Mouse (Mus musculus) right cerebral cortex, postnatal 4 days (tissue): ENCODE data around the gene Phc2.

Experiments
- DNase-seq: peaks from one replicate; pipeline ENCODE4 v3.0.0-alpha.2; 2022

The Phc2 gene

GRCm38 (mm10) chr4:128747614-128748270 lies 93.2 kb downstream of the Phc2 start:
- DNase-seq: no peak

- DNase-seq: no peak
Measured at GRCm38 (mm10) chr4:128748309-128748708, 93.8 kb downstream of the Phc2 start.

GRCm38 (mm10) chr4:128751006-128751405 lies 96.5 kb downstream of the Phc2 start:
- no peak for DNase-seq

- DNase-seq: no peak
Measured at GRCm38 (mm10) chr4:128752031-128752757, 97.7 kb downstream of the Phc2 start.

- DNase-seq: no peak
Measured at GRCm38 (mm10) chr4:128753571-128753970, 99.1 kb downstream of the Phc2 start.

- DNase-seq: no peak
Measured at GRCm38 (mm10) chr4:128755064-128755463, 100.6 kb downstream of the Phc2 start, which contains the start of gene A3galt2. Gene A3galt2 (plus strand): TSS chr4:128755364.

GRCm38 (mm10) chr4:128755900-128756299 lies 101.4 kb downstream of the Phc2 start:
- no peak for DNase-seq

GRCm38 (mm10) chr4:128759214-128759613 lies 104.7 kb downstream of the Phc2 start:
- no peak for DNase-seq

GRCm38 (mm10) chr4:128760029-128760428 lies 105.5 kb downstream of the Phc2 start:
- DNase-seq: no peak

- no peak for DNase-seq
Measured at GRCm38 (mm10) chr4:128766929-128767328, 112.4 kb downstream of the Phc2 start.

GRCm38 (mm10) chr4:128768120-128768519 lies 113.6 kb downstream of the Phc2 start:
- DNase-seq: no peak

GRCm38 (mm10) chr4:128769569-128770355 lies 115.3 kb downstream of the Phc2 start:
- DNase-seq: no peak

- no peak for DNase-seq
Measured at GRCm38 (mm10) chr4:128770698-128771097, 116.2 kb downstream of the Phc2 start.

- no peak for DNase-seq
Measured at GRCm38 (mm10) chr4:128773820-128774219, 119.3 kb downstream of the Phc2 start.

- DNase-seq: peak; percentile 67
Measured at GRCm38 (mm10) chr4:128774467-128774866, 120.0 kb downstream of the Phc2 start.

- peak; percentile 91 for DNase-seq
Measured at GRCm38 (mm10) chr4:128776568-128777289, 122.2 kb downstream of the Phc2 start.

- DNase-seq: no peak
Measured at GRCm38 (mm10) chr4:128777593-128777992, 123.1 kb downstream of the Phc2 start.

- DNase-seq: no peak
Measured at GRCm38 (mm10) chr4:128782037-128782436, 127.5 kb downstream of the Phc2 start.

GRCm38 (mm10) chr4:128782645-128783044 lies 128.1 kb downstream of the Phc2 start:
- no peak for DNase-seq

- DNase-seq: no peak
Measured at GRCm38 (mm10) chr4:128784950-128785631, 130.6 kb downstream of the Phc2 start.

- no peak for DNase-seq
Measured at GRCm38 (mm10) chr4:128785921-128786654, 131.6 kb downstream of the Phc2 start.
